Mouse (Mus musculus) lung, postnatal 4 days (tissue): ENCODE measurements around the gene Nfe2l2.
"Not testable (repeated sequence)": the region's sequence is repeated elsewhere in the genome, so short reads cannot be mapped to it uniquely, and the experiment has no call there.

Experiments used
- DNase-seq, 2 experiments: peaks; one replicate each; pipeline ENCODE4 v3.0.0; 2021

The Nfe2l2 gene

GRCm38 (mm10) chr2:75713083-75713482, 8.6 kb upstream of the Nfe2l2 start:
- no peak for DNase-seq

GRCm38 (mm10) chr2:75707420-75707819, 3.0 kb upstream of the Nfe2l2 start:
- DNase-seq, result no peak

- no peak for DNase-seq
Measured at GRCm38 (mm10) chr2:75706435-75706834, 2.0 kb upstream of the Nfe2l2 start.

GRCm38 (mm10) chr2:75705162-75705752, 816 bp upstream of the Nfe2l2 start:
- DNase-seq, result peak; percentile 77 to 84

GRCm38 (mm10) chr2:75703375-75704181, 863 bp downstream of the Nfe2l2 start:
- DNase-seq, result peak; percentile 94 to 96

GRCm38 (mm10) chr2:75702588-75702976, 1.9 kb downstream of the Nfe2l2 start:
- DNase-seq, result no peak

- DNase-seq, result no peak
Measured at GRCm38 (mm10) chr2:75701822-75702587, 2.4 kb downstream of the Nfe2l2 start.

- DNase-seq, result no peak
Measured at GRCm38 (mm10) chr2:75701207-75701606, 3.2 kb downstream of the Nfe2l2 start.

GRCm38 (mm10) chr2:75700543-75700942, 3.9 kb downstream of the Nfe2l2 start:
- DNase-seq, result no peak

GRCm38 (mm10) chr2:75698874-75699273, 5.6 kb downstream of the Nfe2l2 start:
- no peak for DNase-seq

GRCm38 (mm10) chr2:75698007-75698406, 6.4 kb downstream of the Nfe2l2 start:
- no peak for DNase-seq

- no peak for DNase-seq
Measured at GRCm38 (mm10) chr2:75697222-75697621, 7.2 kb downstream of the Nfe2l2 start.

GRCm38 (mm10) chr2:75696371-75696770, 8.1 kb downstream of the Nfe2l2 start:
- DNase-seq, result peak; percentile 40 to 47

- no peak for DNase-seq
Measured at GRCm38 (mm10) chr2:75695676-75696350, 8.6 kb downstream of the Nfe2l2 start.

GRCm38 (mm10) chr2:75694926-75695325, 9.5 kb downstream of the Nfe2l2 start:
- DNase-seq, result not testable (repeated sequence)

- no peak for DNase-seq
Measured at GRCm38 (mm10) chr2:75692369-75692768, 12.1 kb downstream of the Nfe2l2 start.

- DNase-seq, result no peak
Measured at GRCm38 (mm10) chr2:75691316-75691715, 13.1 kb downstream of the Nfe2l2 start.

GRCm38 (mm10) chr2:75690656-75691055, 13.8 kb downstream of the Nfe2l2 start:
- DNase-seq, result no peak

GRCm38 (mm10) chr2:75689482-75690158, 14.8 kb downstream of the Nfe2l2 start:
- DNase-seq, result no peak

- no peak for DNase-seq
Measured at GRCm38 (mm10) chr2:75688901-75689300, 15.5 kb downstream of the Nfe2l2 start.

GRCm38 (mm10) chr2:75687040-75687749, 17.2 kb downstream of the Nfe2l2 start:
- DNase-seq, result no peak

- peak; percentile 44 to 55 for DNase-seq
Measured at GRCm38 (mm10) chr2:75685458-75685861, 19.0 kb downstream of the Nfe2l2 start.
